Mouse (Mus musculus) Patski (cell line): Measurements from ENCODE around the gene Rgs12. TPM values are rescaled to one million over a fixed set of nuclear protein-coding genes. Genes with fewer than 3 reads are reported as not detected.

Experiments used
- ATAC-seq: fragments of 100-300 bp; one replicate; pipeline ENCODE4 v1.8.0; 2021
- CTCF ChIA-PET: fragments of 350-600 bp; sonication (Branson Sonifier 250); formaldehyde crosslinking; loops from one replicate; lab custom pipeline; 2022; ENCODE audit warnings: inconsistent platforms; lab: Charles Lee
- POLR2A ChIA-PET: fragments of 350-600 bp; sonication (Branson Sonifier 250); formaldehyde crosslinking; loops from one replicate; lab custom pipeline; 2022; ENCODE audit warnings: antibody characterized with exemption, inconsistent platforms; lab: Charles Lee
- DNase-seq: peaks from one replicate; pipeline ENCODE4 v3.0.0-alpha.2; 2011; ENCODE audit warnings: low read depth, low spot score
- H3K27me3 ChIP-seq: fragments of 371-371 bp; one replicate; pipeline ENCODE4 v1.5.1; 2021
- CTCF ChIP-seq: fragments of 100-300 bp; IDR thresholded peaks from one replicate; pipeline ENCODE4 v1.5.1; 2021
- in situ Hi-C: fragments of 300-500 bp; cut with MboI; formaldehyde crosslinking; loops from 3 replicates; pipeline ENCODE4 v1.11.1; 2018; ENCODE audit warnings: low pct_unique_long_range_greater_than_20kb, mixed read lengths
- polyA plus RNA-seq: library from polyadenylated mRNA; unstranded; gene quantifications from one replicate; pipeline ENCODE4 v1.2.3, GENCODE M21; 2021

The Rgs12 gene
- polyA plus RNA-seq, 1 experiment from 2014 or later: 19.4 TPM

DNA sequence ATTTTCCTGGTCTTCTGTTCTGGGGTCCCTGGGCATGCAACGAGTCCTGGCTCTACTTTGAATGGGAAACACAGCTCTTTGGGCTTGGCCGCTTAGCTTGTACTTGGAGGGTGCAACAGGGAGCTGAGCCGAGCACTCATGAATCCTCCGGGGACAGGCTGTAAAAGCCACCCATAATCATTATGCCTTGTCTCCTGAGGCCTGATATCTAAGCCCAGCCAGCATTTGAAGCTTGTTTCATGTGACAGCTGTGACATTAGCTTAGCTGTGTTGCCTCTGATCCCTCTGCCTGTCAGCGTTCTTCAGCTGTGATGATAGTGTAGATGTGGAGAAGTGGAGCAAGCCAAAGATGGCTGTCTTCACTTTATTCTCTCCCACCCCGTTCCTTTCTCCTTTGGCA lies 5.3 kb downstream of the Rgs12 start:
- ATAC-seq (no peak), DNase-seq (no peak)
- no peaks in the 10 kb centered on the region for H3K27me3 ChIP-seq
- ChIA-PET CTCF (interaction anchor here (0.7 to 0.9 kb wide), 2 partner anchors 16 to 21 kb away, joined by 3 read pairs; no protein-coding TSS in a partner anchor), POLR2A (interaction anchor here (1.1 kb wide), 1 partner anchor 11 kb away, joined by 3 read pairs; no protein-coding TSS in a partner anchor)
- in situ Hi-C loops: no loop called here
- no peak for TF ChIP-seq CTCF

DNA sequence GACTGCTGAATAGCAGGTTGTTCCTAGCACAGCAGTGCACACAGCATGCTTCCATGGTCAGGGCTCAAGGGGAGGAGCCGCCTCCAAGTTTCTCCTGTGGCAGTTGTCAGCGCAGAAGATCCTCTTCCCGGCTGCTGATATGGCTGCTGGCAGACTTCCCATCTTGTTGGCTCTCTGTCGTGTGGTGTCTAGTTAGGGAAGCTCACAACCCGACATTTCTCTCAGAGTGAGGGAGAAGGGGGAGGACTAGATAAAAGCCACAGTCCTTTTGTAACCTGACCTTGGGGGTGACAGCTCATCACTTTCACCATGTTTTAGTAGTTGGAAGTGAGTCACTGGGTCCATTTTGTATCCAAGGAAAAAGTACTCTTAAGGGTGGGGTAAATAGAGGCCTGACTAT lies 6.4 kb downstream of the Rgs12 start:
- TF ChIP-seq CTCF: no peak
- ChIA-PET CTCF (interaction anchor here (1.0 kb wide), 1 partner anchor 10 kb away, joined by 3 read pairs; no protein-coding TSS in a partner anchor), POLR2A (interaction anchor here (1.1 kb wide), 1 partner anchor 12 kb away, joined by 3 read pairs; no protein-coding TSS in a partner anchor)
- DNase-seq (no peak), ATAC-seq (no peak)
- H3K27me3 ChIP-seq: no peaks in the 10 kb centered on the region
- in situ Hi-C loops: no loop called here

GRCm38 (mm10) chr5:34956151-34956550 lies 6.9 kb downstream of the Rgs12 start:
- H3K27me3 ChIP-seq: no peaks in the 10 kb centered on the region
- no peak for ATAC-seq
- TF ChIP-seq CTCF: no peak
- no peak for DNase-seq
- ChIA-PET CTCF (interaction anchor here (1.0 to 2.4 kb wide), 2 partner anchors 11 to 41 kb away, joined by 3 to 6 read pairs; no protein-coding TSS in a partner anchor), POLR2A (no interaction called here)
- in situ Hi-C loops: no loop called here

GRCm38 (mm10) chr5:34957015-34957414 lies 7.8 kb downstream of the Rgs12 start:
- no peak for DNase-seq
- no peaks in the 10 kb centered on the region for H3K27me3 ChIP-seq
- ATAC-seq: no peak

GRCm38 (mm10) chr5:34960021-34960420 lies 10.8 kb downstream of the Rgs12 start:
- ATAC-seq (no peak), DNase-seq (no peak)
- in situ Hi-C loops: no loop called here
- ChIA-PET CTCF (no interaction called here), POLR2A (no interaction called here)
- H3K27me3 ChIP-seq: no peaks in the 10 kb centered on the region
- TF ChIP-seq CTCF: no peak

More at GRCm38 (mm10) chr5:34957015-34957414, 7.8 kb downstream of the Rgs12 start:
- POLR2A ChIA-PET: no interaction called here
- in situ Hi-C loops: no loop called here
- CTCF ChIA-PET: interaction anchor here (2.4 kb wide), 1 partner anchor 42 kb away, joined by 6 read pairs; no protein-coding TSS in a partner anchor
- TF ChIP-seq CTCF: no peak

GRCm38 (mm10) chr5:34965531-34965930 lies 16.3 kb downstream of the Rgs12 start:
- POLR2A ChIA-PET: interaction anchor here (1.0 kb wide), 1 partner anchor 13 kb away, joined by 3 read pairs; no protein-coding TSS in a partner anchor
- no peaks in the 10 kb centered on the region for H3K27me3 ChIP-seq
- TF ChIP-seq CTCF: no peak
- in situ Hi-C loops: no loop called here
- ATAC-seq: no peak
- CTCF ChIA-PET: interaction anchor here (2.5 kb wide), 1 partner anchor 18 kb away, joined by 5 read pairs; no protein-coding TSS in a partner anchor
- no peak for DNase-seq

- in situ Hi-C loops: no loop called here
- H3K27me3 ChIP-seq: no peaks in the 10 kb centered on the region
- ATAC-seq (no peak), DNase-seq (no peak)
- POLR2A ChIA-PET: no interaction called here
- no peak for TF ChIP-seq CTCF
- CTCF ChIA-PET: no interaction called here
These were observed 19.1 kb downstream of the Rgs12 start for GRCm38 (mm10) chr5:34968386-34968785.

DNA sequence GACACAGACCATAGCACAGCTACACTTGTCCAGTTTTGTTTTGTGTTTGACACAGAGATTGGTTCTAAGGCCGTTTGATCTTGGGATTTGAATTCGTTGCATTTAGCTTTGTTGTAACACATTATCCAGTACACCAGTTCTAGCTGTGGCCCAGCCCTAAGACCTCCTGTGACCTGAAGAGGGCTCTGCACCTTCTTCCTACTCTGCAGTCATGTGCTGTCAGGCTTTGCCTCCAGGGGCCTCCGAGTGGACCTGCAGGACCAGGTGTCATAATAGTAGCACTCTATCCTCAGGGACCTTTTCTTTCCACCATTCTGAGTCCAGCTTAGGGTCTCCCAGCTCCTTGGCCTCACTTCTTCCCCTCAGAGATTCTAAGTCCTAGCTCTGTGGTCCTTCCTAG lies 23.2 kb downstream of the Rgs12 start:
- ATAC-seq (no peak), DNase-seq (no peak)
- POLR2A ChIA-PET: no interaction called here
- in situ Hi-C loops: no loop called here
- CTCF ChIA-PET: interaction anchor here (1.0 to 4.8 kb wide), 3 partner anchors 12 to 62 kb away, joined by 3 to 32 read pairs (median 4); no protein-coding TSS in a partner anchor
- no peaks in the 10 kb centered on the region for H3K27me3 ChIP-seq
- no peak for TF ChIP-seq CTCF

DNA sequence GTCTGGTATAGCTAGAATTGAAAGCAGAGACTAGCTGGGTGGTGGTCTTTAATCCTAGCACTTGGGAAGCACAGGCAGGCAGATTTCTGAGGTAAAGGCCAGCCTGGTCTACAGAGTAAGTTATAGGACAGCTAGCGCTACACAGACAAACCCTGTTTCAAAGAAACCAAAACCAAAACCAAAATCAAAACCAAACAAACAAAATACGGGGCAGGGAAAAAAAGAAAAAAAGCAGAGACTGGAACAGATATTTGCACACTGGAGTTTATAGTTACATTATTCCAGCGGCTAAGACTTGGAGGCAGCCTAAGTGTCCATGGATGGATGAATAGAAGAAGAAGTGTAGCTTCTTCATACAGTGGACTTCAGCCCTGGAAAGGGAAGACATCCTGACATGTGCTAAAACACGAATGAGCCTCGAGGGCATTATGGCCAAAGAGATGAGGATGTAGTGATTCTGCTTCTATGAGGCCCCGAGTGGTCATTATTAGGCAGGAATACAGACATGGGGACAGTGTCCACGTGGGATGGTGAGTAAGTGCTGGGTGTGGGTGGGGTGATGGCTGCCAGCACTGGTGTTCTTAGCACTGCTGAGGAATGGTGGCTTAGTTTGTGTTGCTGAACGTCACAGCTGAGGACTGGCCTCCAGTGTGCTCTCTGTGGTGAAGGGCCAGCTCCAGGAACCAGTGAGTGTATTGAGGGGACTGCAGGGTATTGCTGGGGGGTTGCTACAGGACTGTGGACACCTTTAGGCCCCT lies 24.5 kb downstream of the Rgs12 start:
- CTCF ChIA-PET: interaction anchor here (1.1 to 4.8 kb wide), 2 partner anchors 11 to 58 kb away, joined by 3 to 32 read pairs; no protein-coding TSS in a partner anchor
- in situ Hi-C loops: no loop called here
- no peaks in the 10 kb centered on the region for H3K27me3 ChIP-seq
- DNase-seq (no peak), ATAC-seq (no peak)
- POLR2A ChIA-PET: interaction anchor here (0.6 kb wide), 1 partner anchor 8 kb away, joined by 4 read pairs; no protein-coding TSS in a partner anchor
- TF ChIP-seq CTCF: no peak

DNA sequence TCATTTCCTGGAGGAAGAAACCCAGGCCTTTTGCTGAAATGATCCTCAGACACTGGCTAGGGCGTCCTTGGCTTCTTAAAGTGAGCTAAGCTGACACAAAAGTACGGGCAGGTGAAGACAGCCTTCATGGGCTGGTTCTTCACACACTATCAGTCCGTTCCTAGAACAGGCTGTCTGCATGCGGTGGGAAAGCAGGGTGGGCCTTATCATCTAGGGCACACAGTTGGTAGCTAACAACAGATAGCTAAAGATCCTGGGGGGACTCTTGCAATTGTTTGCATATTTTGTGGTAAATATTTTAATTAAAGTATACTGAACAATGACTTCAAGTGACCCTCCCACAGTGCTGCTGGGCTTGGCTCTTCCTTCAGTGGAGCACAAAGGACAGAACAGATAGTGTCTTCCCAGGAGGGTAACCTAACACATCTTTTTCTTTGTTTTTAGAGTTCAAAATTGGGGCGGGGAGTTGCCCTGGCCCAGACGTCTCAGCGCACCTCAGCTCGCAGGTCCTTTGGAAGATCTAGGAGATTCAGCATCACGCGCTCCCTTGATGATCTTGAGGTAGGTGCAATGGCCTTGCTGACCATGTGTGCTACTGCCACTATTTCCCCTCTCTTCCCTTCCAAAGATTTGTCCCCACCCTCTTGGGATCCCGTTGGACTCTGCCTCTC lies 25.7 kb downstream of the Rgs12 start:
- ChIA-PET CTCF (interaction anchor here (0.7 to 1.4 kb wide), 3 partner anchors 12 to 115 kb away, joined by 3 read pairs; no protein-coding TSS in a partner anchor), POLR2A (no interaction called here)
- DNase-seq: no peak
- no peaks in the 10 kb centered on the region for H3K27me3 ChIP-seq
- in situ Hi-C loops: no loop called here
- no peak for ATAC-seq
- TF ChIP-seq CTCF: no peak
